Mouse (Mus musculus) kidney, embryonic 14.5 days (tissue): ENCODE results near the gene Plet1. TPM values are rescaled to one million over a fixed set of nuclear protein-coding genes. Genes with fewer than 3 reads are reported as not detected.

Source experiments
- ATAC-seq: fragments of 200-750 bp; cut with Nextera tagmentation; 2 replicates; pipeline ENCODE4 v1.8.0; 2017; ENCODE audit warnings: moderate number of reproducible peaks, mild to moderate bottlenecking, moderate TSS enrichment, moderate library complexity; ENCODE audit not compliant: low FRiP score, low TSS enrichment
- H3K27ac ChIP-seq: fragments of 300-500 bp; sonication (generic); 2 replicates; pipeline ENCODE4 v1.5.1; 2014; ENCODE audit warnings: low read depth, mild to moderate bottlenecking, low read length, moderate library complexity, mixed read lengths
- H3K27me3 ChIP-seq: fragments of 300-500 bp; sonication (generic); 2 replicates; pipeline ENCODE4 v1.6.1; 2014; ENCODE audit warnings: mild to moderate bottlenecking, low read length; ENCODE audit not compliant: control insufficient read depth, insufficient read depth
- H3K36me3 ChIP-seq: fragments of 300-500 bp; sonication (generic); 2 replicates; pipeline ENCODE4 v1.6.1; 2014; ENCODE audit warnings: low read length, mixed read lengths; ENCODE audit not compliant: control insufficient read depth, insufficient read depth
- H3K4me1 ChIP-seq: fragments of 300-500 bp; sonication (generic); 2 replicates; pipeline ENCODE4 v1.6.1; 2014; ENCODE audit warnings: low read length, mixed read lengths; ENCODE audit not compliant: control insufficient read depth, insufficient read depth
- H3K4me2 ChIP-seq: fragments of 300-500 bp; sonication (generic); replicated peaks from 2 replicates; pipeline ENCODE4 v1.6.1; 2014; ENCODE audit warnings: low read depth, mild to moderate bottlenecking, low read length
- H3K4me3 ChIP-seq: fragments of 300-500 bp; sonication (generic); 2 replicates; pipeline ENCODE4 v1.5.1; 2014; ENCODE audit warnings: mild to moderate bottlenecking, low read length
- H3K9ac ChIP-seq: fragments of 300-500 bp; sonication (generic); 2 replicates; pipeline ENCODE4 v1.6.1; 2014; ENCODE audit warnings: low read depth, mild to moderate bottlenecking, low read length, moderate library complexity
- H3K9me3 ChIP-seq: fragments of 300-500 bp; sonication (generic); 2 replicates; pipeline ENCODE4 v1.6.1; 2016; ENCODE audit warnings: low read length; ENCODE audit not compliant: control insufficient read depth
- WGBS: fragments of 180-500 bp; shearing (Covaris S2); extraction: QIAGEN DNeasy Blood & Tissue Kit; methylation state at CpG from one replicate; pipeline ENCODE4 v1.1.7; 2014; 5-methylcytosine and 5-hydroxymethylcytosine counted together
- polyA plus RNA-seq: library from polyadenylated mRNA; unstranded; fragments of >200 nt; fragmentation: Nextera tagmentation; extraction: Ambion mirVana; gene quantifications from 2 replicates; pipeline ENCODE4 v1.2.1, GENCODE M21; 2014

Plet1 gene
- polyA plus RNA-seq, 1 experiment from 2014 or later, result 32.1 TPM

- no peaks in the 10 kb centered on the region for H3K27me3 ChIP-seq
- no peak overlapping the region for H3K4me3 ChIP-seq
- no peak overlapping the region for H3K9ac ChIP-seq
- ATAC-seq, result no peak
- H3K36me3 ChIP-seq, result no peaks in the 10 kb centered on the region
- H3K27ac ChIP-seq, result no peak overlapping the region
- H3K9me3 ChIP-seq, result no peaks in the 10 kb centered on the region
- 85% methylated on average over 16 of the region's 16 CpGs for WGBS
- H3K4me2 ChIP-seq, result no peak overlapping the region
- no peaks in the 10 kb centered on the region; the same call in none of the 2 replicates for H3K4me1 ChIP-seq
Measured at GRCm38 (mm10) chr9:50498815-50499214, 4.5 kb downstream of the Plet1 start.

GRCm38 (mm10) chr9:50499781-50500180 lies 5.5 kb downstream of the Plet1 start:
- no peaks in the 10 kb centered on the region for H3K9me3 ChIP-seq
- H3K9ac ChIP-seq, result no peak overlapping the region
- ATAC-seq, result no peak
- no peak overlapping the region for H3K4me2 ChIP-seq
- no peaks in the 10 kb centered on the region; the same call in 1 of the 2 replicates for H3K4me1 ChIP-seq
- no peaks in the 10 kb centered on the region for H3K36me3 ChIP-seq
- H3K4me3 ChIP-seq, result no peak overlapping the region
- H3K27ac ChIP-seq, result no peak overlapping the region
- no peaks in the 10 kb centered on the region for H3K27me3 ChIP-seq
- WGBS, result 90% methylated on average over 3 of the region's 3 CpGs

- H3K36me3 ChIP-seq, result no peaks in the 10 kb centered on the region
- ATAC-seq, result no peak
- H3K9ac ChIP-seq, result peak overlapping the region; percentile 13; the same call in 1 of the 2 replicates
- H3K4me1 ChIP-seq, result peaks cover 1% of the 10 kb centered on the region; the same call in 1 of the 2 replicates
- H3K9me3 ChIP-seq, result no peaks in the 10 kb centered on the region
- peak overlapping the region; percentile 12; the same call in 1 of the 2 replicates for H3K4me3 ChIP-seq
- 72% methylated on average over 15 of the region's 15 CpGs for WGBS
- peak overlapping the region; percentile 29 for H3K4me2 ChIP-seq
- H3K27ac ChIP-seq, result no peak overlapping the region
- H3K27me3 ChIP-seq, result no peaks in the 10 kb centered on the region
Measured at GRCm38 (mm10) chr9:50500467-50500973, 6.2 kb downstream of the Plet1 start.

- H3K9me3 ChIP-seq, result no peaks in the 10 kb centered on the region
- peaks cover 3% of the 10 kb centered on the region; the same call in 1 of the 2 replicates for H3K4me1 ChIP-seq
- ATAC-seq, result peak; percentile 79; the same call in 1 of the 2 replicates
- no peaks in the 10 kb centered on the region for H3K36me3 ChIP-seq
- H3K9ac ChIP-seq, result peak overlapping the region; percentile 13; the same call in 1 of the 2 replicates
- peak overlapping the region; percentile 29 for H3K4me2 ChIP-seq
- no peak overlapping the region for H3K27ac ChIP-seq
- 31% methylated on average over 14 of the region's 14 CpGs for WGBS
- H3K4me3 ChIP-seq, result peak overlapping the region; percentile 12; the same call in 1 of the 2 replicates
- H3K27me3 ChIP-seq, result no peaks in the 10 kb centered on the region
Measured at GRCm38 (mm10) chr9:50500974-50501501, 6.7 kb downstream of the Plet1 start.

- Histone ChIP-seq H3K36me3 (no peaks in the 10 kb centered on the region), H3K4me1 (peaks cover 3% of the 10 kb centered on the region; the same call in 1 of the 2 replicates), H3K27ac (no peak overlapping the region), H3K27me3 (no peaks in the 10 kb centered on the region), H3K4me3 (no peak overlapping the region), H3K4me2 (no peak overlapping the region), H3K9me3 (no peaks in the 10 kb centered on the region), H3K9ac (no peak overlapping the region)
- no peak for ATAC-seq
- 86% methylated on average over 3 of the region's 3 CpGs for WGBS
Measured at GRCm38 (mm10) chr9:50502949-50503348, 8.6 kb downstream of the Plet1 start.

GRCm38 (mm10) chr9:50505405-50505804 lies 11.1 kb downstream of the Plet1 start:
- Histone ChIP-seq H3K9ac (no peak overlapping the region), H3K27me3 (no peaks in the 10 kb centered on the region), H3K9me3 (no peaks in the 10 kb centered on the region), H3K4me2 (no peak overlapping the region), H3K4me1 (peaks cover 3% of the 10 kb centered on the region; the same call in 1 of the 2 replicates), H3K36me3 (no peaks in the 10 kb centered on the region), H3K27ac (no peak overlapping the region), H3K4me3 (no peak overlapping the region)
- 52% methylated on average over 6 of the region's 6 CpGs for WGBS
- ATAC-seq, result no peak

- Histone ChIP-seq H3K27ac (no peak overlapping the region), H3K4me2 (no peak overlapping the region), H3K36me3 (no peaks in the 10 kb centered on the region), H3K9ac (no peak overlapping the region), H3K27me3 (no peaks in the 10 kb centered on the region), H3K9me3 (no peaks in the 10 kb centered on the region), H3K4me3 (no peak overlapping the region), H3K4me1 (peaks cover 3% of the 10 kb centered on the region; the same call in 1 of the 2 replicates)
- no peak for ATAC-seq
- WGBS, result 74% methylated on average over 7 of the region's 7 CpGs
Measured at GRCm38 (mm10) chr9:50507570-50507969, 13.2 kb downstream of the Plet1 start.

GRCm38 (mm10) chr9:50515462-50515861 lies 21.1 kb downstream of the Plet1 start:
- no peaks in the 10 kb centered on the region for H3K27me3 ChIP-seq
- no peaks in the 10 kb centered on the region for H3K4me1 ChIP-seq
- H3K36me3 ChIP-seq, result no peaks in the 10 kb centered on the region
- no peak overlapping the region for H3K4me3 ChIP-seq
- H3K9me3 ChIP-seq, result no peaks in the 10 kb centered on the region
- H3K4me2 ChIP-seq, result no peak overlapping the region
- WGBS, result 76% methylated on average over 5 of the region's 5 CpGs
- H3K9ac ChIP-seq, result no peak overlapping the region
- H3K27ac ChIP-seq, result no peak overlapping the region
- ATAC-seq, result no peak

GRCm38 (mm10) chr9:50518781-50519180 lies 24.5 kb downstream of the Plet1 start:
- no peaks in the 10 kb centered on the region for H3K9me3 ChIP-seq
- H3K27ac ChIP-seq, result no peak overlapping the region
- H3K4me1 ChIP-seq, result no peaks in the 10 kb centered on the region
- no peak overlapping the region for H3K4me2 ChIP-seq
- no peak overlapping the region for H3K9ac ChIP-seq
- H3K27me3 ChIP-seq, result no peaks in the 10 kb centered on the region
- 14% methylated on average over 2 of the region's 2 CpGs for WGBS
- no peaks in the 10 kb centered on the region; the same call in 1 of the 2 replicates for H3K36me3 ChIP-seq
- no peak for ATAC-seq
- no peak overlapping the region for H3K4me3 ChIP-seq
